Comparison of ENCODE assay signal across 22 mouse cellular contexts in the genomic region with DNA sequence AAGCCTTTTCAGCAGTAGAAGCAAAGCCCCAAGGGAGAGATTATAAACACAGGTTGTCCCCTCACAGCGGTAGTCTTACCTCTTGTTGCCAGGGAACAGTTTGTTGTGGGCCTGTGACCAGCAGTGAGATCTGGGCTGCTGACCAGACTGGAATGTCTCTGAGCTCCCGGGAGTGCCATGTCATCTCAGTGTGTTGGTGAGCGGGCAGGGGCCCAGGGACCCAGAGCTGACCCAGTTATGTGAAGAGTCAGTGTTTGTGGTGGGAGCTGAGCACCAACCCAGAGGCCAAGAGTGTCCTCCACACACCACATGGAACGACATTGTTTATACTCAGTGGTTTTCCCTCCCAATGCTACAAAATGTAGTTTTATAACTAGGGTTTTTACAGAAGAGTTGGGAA.
A peak's percentile ranks its signal among the peaks of the same experiment; 100 is the strongest.
DNase-seq lines count a peak whose midpoint lies in the region; ATAC-seq and TF ChIP-seq lines count a peak whose summit lies in the region.
"Had no signal": no experiment of that assay in that cellular context is flagged by ENCODE, and none has a peak within 500 bp of the region (broad histone marks: within the 10 kb centered on the region; RNA-seq: fewer than 3 reads in every experiment).

No protein-coding gene starts in this region.

- no peak overlapping the region for H3K4me2 ChIP-seq in midbrain, embryonic 11.5 days
- H3K4me2 ChIP-seq in midbrain, embryonic 15.5 days: no peak overlapping the region
- H3K4me2 ChIP-seq: embryonic facial prominence, embryonic 15.5 days; heart, embryonic 15.5 days; hindbrain, embryonic 15.5 days; limb, embryonic 13.5 days; liver, embryonic 15.5 days; midbrain, embryonic 13.5 days; neural tube, embryonic 13.5 days had no signal

- TF ChIP-seq POLR2A in heart, adult 2 months (IDR thresholded peaks at IDR 0.05; ENCODE audit: insufficient read depth, low read depth, low read length): no peak

- peaks cover 9% of the 10 kb centered on the region; the same call in 1 of the 2 replicates for H3K4me1 ChIP-seq in heart, adult 2 months (ENCODE audit: control insufficient read depth, insufficient read depth, low read length)
- no peaks in the 10 kb centered on the region for H3K4me1 ChIP-seq in midbrain, embryonic 11.5 days (ENCODE audit: control insufficient read depth, insufficient read depth, low read length)
- no peaks in the 10 kb centered on the region for H3K4me1 ChIP-seq in midbrain, embryonic 15.5 days
- H3K4me1 ChIP-seq: hindbrain, embryonic 15.5 days; liver, embryonic 15.5 days; midbrain, embryonic 13.5 days had no signal

- DNase-seq in heart, adult 2 months: peak in 1 of 2 experiments; percentile 65
- no peak for DNase-seq in heart, postnatal 25 days (ENCODE audit: low spot score)
- DNase-seq in midbrain, embryonic 11.5 days (ENCODE audit: low spot score, missing footprints): peak; percentile 80
- DNase-seq in gastrocnemius, adult 18-20 months (ENCODE audit: low spot score): peak; percentile 82
- DNase-seq in gastrocnemius, postnatal 25 days: peak; percentile 79
- no peak for DNase-seq in right cerebral cortex, adult 18-20 months
- no peak for DNase-seq in left cerebral cortex, adult 2 months (ENCODE audit: extremely low spot score in 1 of 2, low spot score in 2 of 2)
- DNase-seq: adrenal gland, postnatal 14 days; cerebellum, adult 11 months; cerebellum, postnatal 36 days; right cerebral cortex, postnatal 4 days; thymus, postnatal 36 days had no signal

- H3K27ac ChIP-seq in heart, adult 2 months: peak overlapping the region; percentile 65
- H3K27ac ChIP-seq in midbrain, embryonic 11.5 days (ENCODE audit: low read depth, low read length): no peak overlapping the region
- no peak overlapping the region for H3K27ac ChIP-seq in midbrain, embryonic 15.5 days
- H3K27ac ChIP-seq in left cerebral cortex, adult 2 months: no peak overlapping the region
- H3K27ac ChIP-seq: embryonic facial prominence, embryonic 15.5 days; heart, embryonic 15.5 days; hindbrain, embryonic 15.5 days; limb, embryonic 13.5 days; liver, embryonic 15.5 days; midbrain, embryonic 13.5 days; neural tube, embryonic 13.5 days had no signal

- ATAC-seq in midbrain, embryonic 11.5 days (ENCODE audit: low FRiP score): no peak
- no peak for ATAC-seq in midbrain, embryonic 15.5 days (replicated peaks)
- ATAC-seq: intestine, embryonic 16.5 days; midbrain, embryonic 13.5 days; Patski had no signal

- intact Hi-C loops in heart, adult 2 months (cut with DNase I): loop anchor here (10.0 kb wide), 1 partner anchor 55 kb away; no protein-coding TSS in a partner anchor
- intact Hi-C loops in heart, postnatal 25 days (cut with DNase I): no loop called here
- intact Hi-C loops in left cerebral cortex, adult 2 months (cut with DNase I): no loop called here

- H3K9ac ChIP-seq in heart, adult 2 months (ENCODE audit: low read depth, low read length): no peak overlapping the region
- no peak overlapping the region for H3K9ac ChIP-seq in midbrain, embryonic 11.5 days (ENCODE audit: low read length)
- H3K9ac ChIP-seq in midbrain, embryonic 15.5 days: no peak overlapping the region
- H3K9ac ChIP-seq: embryonic facial prominence, embryonic 15.5 days; heart, embryonic 15.5 days; hindbrain, embryonic 15.5 days; limb, embryonic 13.5 days; liver, embryonic 15.5 days; midbrain, embryonic 13.5 days; neural tube, embryonic 13.5 days had no signal

- whole genome bisulfite sequencing in heart, adult 2 months: 44% methylated on average over 4 of the region's 4 CpGs
- 40% methylated on average over 4 of the region's 4 CpGs for WGBS in midbrain, embryonic 11.5 days
- 46% methylated on average over 4 of the region's 4 CpGs for WGBS in midbrain, embryonic 15.5 days

- no peak for TF ChIP-seq CTCF in heart, adult 2 months (IDR thresholded peaks at IDR 0.05)
- no peak for TF ChIP-seq CTCF in left cerebral cortex, adult 2 months (IDR thresholded peaks at IDR 0.05)

- TF ChIP-seq EP300 in heart, adult 2 months (IDR thresholded peaks at IDR 0.05; ENCODE audit: insufficient read depth, low read depth, low read length): peak; percentile 68; the same call in 1 of the 2 replicates

- no peaks in the 10 kb centered on the region for H3K9me3 ChIP-seq in midbrain, embryonic 11.5 days (ENCODE audit: control insufficient read depth, low read length)
- H3K9me3 ChIP-seq in midbrain, embryonic 15.5 days: no peaks in the 10 kb centered on the region
- H3K9me3 ChIP-seq: embryonic facial prominence, embryonic 15.5 days; heart, embryonic 15.5 days; hindbrain, embryonic 15.5 days; limb, embryonic 13.5 days; liver, embryonic 15.5 days; midbrain, embryonic 13.5 days; neural tube, embryonic 13.5 days had no signal

- no peak overlapping the region for H3K4me3 ChIP-seq in heart, adult 2 months
- no peak overlapping the region for H3K4me3 ChIP-seq in midbrain, embryonic 11.5 days (ENCODE audit: low read depth, low read length)
- H3K4me3 ChIP-seq in midbrain, embryonic 15.5 days: no peak overlapping the region
- H3K4me3 ChIP-seq in left cerebral cortex, adult 2 months: no peak overlapping the region
- H3K4me3 ChIP-seq: embryonic facial prominence, embryonic 15.5 days; heart, embryonic 15.5 days; hindbrain, embryonic 15.5 days; limb, embryonic 13.5 days; liver, embryonic 15.5 days; midbrain, embryonic 13.5 days; neural tube, embryonic 13.5 days had no signal

- no peaks in the 10 kb centered on the region; the same call in 1 of the 2 replicates for H3K36me3 ChIP-seq in heart, adult 2 months (ENCODE audit: control insufficient read depth, insufficient read depth, low read length)
- no peaks in the 10 kb centered on the region for H3K36me3 ChIP-seq in midbrain, embryonic 11.5 days (ENCODE audit: control insufficient read depth, insufficient read depth, low read length)
- H3K36me3 ChIP-seq in midbrain, embryonic 15.5 days (replicated peaks): no peaks in the 10 kb centered on the region
- H3K36me3 ChIP-seq: embryonic facial prominence, embryonic 15.5 days; heart, embryonic 15.5 days; hindbrain, embryonic 15.5 days; limb, embryonic 13.5 days; liver, embryonic 15.5 days; midbrain, embryonic 13.5 days; neural tube, embryonic 13.5 days had no signal

- H3K27me3 ChIP-seq in heart, adult 2 months (ENCODE audit: control insufficient read depth, insufficient read depth, low read length): no peaks in the 10 kb centered on the region
- no peaks in the 10 kb centered on the region for H3K27me3 ChIP-seq in midbrain, embryonic 11.5 days (ENCODE audit: control insufficient read depth, insufficient read depth, low read length)
- H3K27me3 ChIP-seq in midbrain, embryonic 15.5 days (replicated peaks): no peaks in the 10 kb centered on the region
- H3K27me3 ChIP-seq: embryonic facial prominence, embryonic 15.5 days; heart, embryonic 15.5 days; hindbrain, embryonic 15.5 days; liver, embryonic 15.5 days; midbrain, embryonic 13.5 days; neural tube, embryonic 13.5 days; Patski had no signal

- no peaks in the 10 kb centered on the region for H3K79me2 ChIP-seq in heart, adult 2 months (replicated peaks; ENCODE audit: control insufficient read depth, insufficient read depth, low read length)

Comparison
In these comparisons a context has a peak if more than half of its experiments do, and no peak if none do; other contexts are left out.
1. DNase-seq: peak in midbrain, embryonic 11.5 days (single experiment), gastrocnemius, adult 18-20 months (single experiment) and gastrocnemius, postnatal 25 days (single experiment); none in heart, postnatal 25 days (single experiment), right cerebral cortex, adult 18-20 months (single experiment) and left cerebral cortex, adult 2 months (0 of 2).